Mouse (Mus musculus): ENCODE measurements around the gene Ttll5. TPM values are rescaled to one million over a fixed set of nuclear protein-coding genes. Genes with fewer than 3 reads are reported as not detected.

Gene Ttll5
- polyA plus RNA-seq, 1 experiment = 0.79 TPM

- Histone ChIP-seq H3K4me1 (ENCODE audit: control insufficient read depth) (no peaks in the 10 kb centered on the region; the same call in 1 of the 2 replicates), H3K36me3 (ENCODE audit: control insufficient read depth) (peaks cover 16% of the 10 kb centered on the region), H3K4me3 (replicated peaks) (no peak overlapping the region), H3K27me3 (ENCODE audit: control insufficient read depth) (no peaks in the 10 kb centered on the region), H3K9me3 (ENCODE audit: control insufficient read depth, low read length) (no peaks in the 10 kb centered on the region)
- TF ChIP-seq GATA1 (IDR thresholded peaks at IDR 0.05; ENCODE audit: low read length) (no peak), TAL1 (IDR thresholded peaks at IDR 0.05; ENCODE audit: low read length) (no peak)
Observed at GRCm38 (mm10) chr12:85964436-85964835, 140.0 kb downstream of the Ttll5 start.

- Histone ChIP-seq H3K27me3 (ENCODE audit: control insufficient read depth) (no peaks in the 10 kb centered on the region), H3K9me3 (ENCODE audit: control insufficient read depth, low read length) (no peaks in the 10 kb centered on the region), H3K4me1 (ENCODE audit: control insufficient read depth) (peaks cover 6% of the 10 kb centered on the region), H3K4me3 (replicated peaks) (no peak overlapping the region), H3K36me3 (ENCODE audit: control insufficient read depth) (peaks cover 16% of the 10 kb centered on the region)
- no peak for TF ChIP-seq TAL1 (IDR thresholded peaks at IDR 0.05; ENCODE audit: low read length)
- no peak for TF ChIP-seq GATA1 (IDR thresholded peaks at IDR 0.05; ENCODE audit: low read length)
Observed at GRCm38 (mm10) chr12:85967812-85968211, 143.4 kb downstream of the Ttll5 start.

GRCm38 (mm10) chr12:85968409-85968808 is 143.9 kb downstream of the Ttll5 start:
- no peak for TF ChIP-seq TAL1 (IDR thresholded peaks at IDR 0.05; ENCODE audit: low read length)
- TF ChIP-seq GATA1 (IDR thresholded peaks at IDR 0.05; ENCODE audit: low read length) = no peak
- no peaks in the 10 kb centered on the region for H3K27me3 ChIP-seq (ENCODE audit: control insufficient read depth)
- H3K4me3 ChIP-seq (replicated peaks) = no peak overlapping the region
- H3K36me3 ChIP-seq (ENCODE audit: control insufficient read depth) = peaks cover 16% of the 10 kb centered on the region
- H3K4me1 ChIP-seq (ENCODE audit: control insufficient read depth) = peaks cover 6% of the 10 kb centered on the region
- H3K9me3 ChIP-seq (ENCODE audit: control insufficient read depth, low read length) = no peaks in the 10 kb centered on the region

GRCm38 (mm10) chr12:85969571-85969970 is 145.1 kb downstream of the Ttll5 start:
- Histone ChIP-seq H3K36me3 (ENCODE audit: control insufficient read depth) (peaks cover 5% of the 10 kb centered on the region), H3K9me3 (ENCODE audit: control insufficient read depth, low read length) (no peaks in the 10 kb centered on the region), H3K27me3 (ENCODE audit: control insufficient read depth) (no peaks in the 10 kb centered on the region), H3K4me3 (replicated peaks) (no peak overlapping the region), H3K4me1 (ENCODE audit: control insufficient read depth) (peaks cover 9% of the 10 kb centered on the region)
- TF ChIP-seq GATA1 (IDR thresholded peaks at IDR 0.05; ENCODE audit: low read length) (no peak), TAL1 (IDR thresholded peaks at IDR 0.05; ENCODE audit: low read length) (no peak)

GRCm38 (mm10) chr12:85970191-85970590 is 145.7 kb downstream of the Ttll5 start:
- Histone ChIP-seq H3K36me3 (ENCODE audit: control insufficient read depth) (peaks cover 2% of the 10 kb centered on the region), H3K27me3 (ENCODE audit: control insufficient read depth) (no peaks in the 10 kb centered on the region), H3K4me3 (replicated peaks) (no peak overlapping the region), H3K4me1 (ENCODE audit: control insufficient read depth) (peaks cover 9% of the 10 kb centered on the region), H3K9me3 (ENCODE audit: control insufficient read depth, low read length) (no peaks in the 10 kb centered on the region)
- TF ChIP-seq TAL1 (IDR thresholded peaks at IDR 0.05; ENCODE audit: low read length) (no peak), GATA1 (IDR thresholded peaks at IDR 0.05; ENCODE audit: low read length) (no peak)

GRCm38 (mm10) chr12:85970803-85971202 is 146.3 kb downstream of the Ttll5 start:
- H3K4me1 ChIP-seq (ENCODE audit: control insufficient read depth) = peaks cover 9% of the 10 kb centered on the region
- no peaks in the 10 kb centered on the region for H3K9me3 ChIP-seq (ENCODE audit: control insufficient read depth, low read length)
- TF ChIP-seq GATA1 (IDR thresholded peaks at IDR 0.05; ENCODE audit: low read length) = no peak
- TF ChIP-seq TAL1 (IDR thresholded peaks at IDR 0.05; ENCODE audit: low read length) = no peak
- H3K36me3 ChIP-seq (ENCODE audit: control insufficient read depth) = no peaks in the 10 kb centered on the region; the same call in none of the 2 replicates
- H3K27me3 ChIP-seq (ENCODE audit: control insufficient read depth) = no peaks in the 10 kb centered on the region
- H3K4me3 ChIP-seq (replicated peaks) = no peak overlapping the region

- H3K27me3 ChIP-seq (ENCODE audit: control insufficient read depth) = no peaks in the 10 kb centered on the region
- TF ChIP-seq GATA1 (IDR thresholded peaks at IDR 0.05; ENCODE audit: low read length) (no peak), TAL1 (IDR thresholded peaks at IDR 0.05; ENCODE audit: low read length) (no peak)
- no peaks in the 10 kb centered on the region for H3K9me3 ChIP-seq (ENCODE audit: control insufficient read depth, low read length)
- H3K36me3 ChIP-seq (ENCODE audit: control insufficient read depth) = no peaks in the 10 kb centered on the region; the same call in none of the 2 replicates
- H3K4me3 ChIP-seq (replicated peaks) = no peak overlapping the region
- peaks cover 9% of the 10 kb centered on the region for H3K4me1 ChIP-seq (ENCODE audit: control insufficient read depth)
Observed at GRCm38 (mm10) chr12:85971655-85972054, 147.2 kb downstream of the Ttll5 start.

GRCm38 (mm10) chr12:85973526-85973925 is 149.1 kb downstream of the Ttll5 start:
- Histone ChIP-seq H3K27me3 (ENCODE audit: control insufficient read depth) (no peaks in the 10 kb centered on the region), H3K36me3 (ENCODE audit: control insufficient read depth) (peaks cover 3% of the 10 kb centered on the region), H3K9me3 (ENCODE audit: control insufficient read depth, low read length) (no peaks in the 10 kb centered on the region), H3K4me1 (ENCODE audit: control insufficient read depth) (peaks cover 9% of the 10 kb centered on the region), H3K4me3 (replicated peaks) (no peak overlapping the region)
- no peak for TF ChIP-seq GATA1 (IDR thresholded peaks at IDR 0.05; ENCODE audit: low read length)
- no peak for TF ChIP-seq TAL1 (IDR thresholded peaks at IDR 0.05; ENCODE audit: low read length)

GRCm38 (mm10) chr12:85974030-85974429 is 149.6 kb downstream of the Ttll5 start:
- peaks cover 6% of the 10 kb centered on the region for H3K36me3 ChIP-seq (ENCODE audit: control insufficient read depth)
- no peak overlapping the region for H3K4me3 ChIP-seq (replicated peaks)
- no peaks in the 10 kb centered on the region for H3K27me3 ChIP-seq (ENCODE audit: control insufficient read depth)
- no peak for TF ChIP-seq GATA1 (IDR thresholded peaks at IDR 0.05; ENCODE audit: low read length)
- TF ChIP-seq TAL1 (IDR thresholded peaks at IDR 0.05; ENCODE audit: low read length) = no peak
- H3K4me1 ChIP-seq (ENCODE audit: control insufficient read depth) = peaks cover 9% of the 10 kb centered on the region
- no peaks in the 10 kb centered on the region for H3K9me3 ChIP-seq (ENCODE audit: control insufficient read depth, low read length)

GRCm38 (mm10) chr12:85979996-85980395 is 155.5 kb downstream of the Ttll5 start:
- no peak overlapping the region for H3K4me3 ChIP-seq (replicated peaks)
- TF ChIP-seq TAL1 (IDR thresholded peaks at IDR 0.05; ENCODE audit: low read length) = no peak
- TF ChIP-seq GATA1 (IDR thresholded peaks at IDR 0.05; ENCODE audit: low read length) = no peak
- H3K36me3 ChIP-seq (ENCODE audit: control insufficient read depth) = peaks cover 6% of the 10 kb centered on the region
- H3K9me3 ChIP-seq (ENCODE audit: control insufficient read depth, low read length) = no peaks in the 10 kb centered on the region
- H3K4me1 ChIP-seq (ENCODE audit: control insufficient read depth) = no peaks in the 10 kb centered on the region
- H3K27me3 ChIP-seq (ENCODE audit: control insufficient read depth) = no peaks in the 10 kb centered on the region

All from erythroblast, embryonic 14.5 days (primary cell).